Mouse (Mus musculus) liver, adult 2 months (tissue): ENCODE measurements around the gene Oas1a.

Source experiments
- CTCF ChIP-seq: fragments of 200-500 bp; IDR thresholded peaks from 2 replicates; pipeline ENCODE4 v1.5.1; 2011; ENCODE audit warnings: low read depth, low read length, control low read depth
- POLR2A ChIP-seq: fragments of 200-500 bp; IDR thresholded peaks from 2 replicates; pipeline ENCODE4 v1.6.1; 2011; ENCODE audit warnings: low read length, control low read depth; ENCODE audit not compliant: insufficient read depth; ENCODE audit errors: extremely low read depth

GRCm38 (mm10) chr5:120902056-120902455, 5.3 kb downstream of the Oas1a start:
- TF ChIP-seq POLR2A (no peak), CTCF (no peak)
